Mouse (Mus musculus) spleen, postnatal 14 days (tissue): ENCODE data around the gene Vps16.

ENCODE experiments used
- DNase-seq, 2 experiments: peaks; one replicate each; pipeline ENCODE4 v3.0.0; 2021 to 2022; ENCODE audit warnings: low spot score in 2 of 2

The Vps16 gene

DNA sequence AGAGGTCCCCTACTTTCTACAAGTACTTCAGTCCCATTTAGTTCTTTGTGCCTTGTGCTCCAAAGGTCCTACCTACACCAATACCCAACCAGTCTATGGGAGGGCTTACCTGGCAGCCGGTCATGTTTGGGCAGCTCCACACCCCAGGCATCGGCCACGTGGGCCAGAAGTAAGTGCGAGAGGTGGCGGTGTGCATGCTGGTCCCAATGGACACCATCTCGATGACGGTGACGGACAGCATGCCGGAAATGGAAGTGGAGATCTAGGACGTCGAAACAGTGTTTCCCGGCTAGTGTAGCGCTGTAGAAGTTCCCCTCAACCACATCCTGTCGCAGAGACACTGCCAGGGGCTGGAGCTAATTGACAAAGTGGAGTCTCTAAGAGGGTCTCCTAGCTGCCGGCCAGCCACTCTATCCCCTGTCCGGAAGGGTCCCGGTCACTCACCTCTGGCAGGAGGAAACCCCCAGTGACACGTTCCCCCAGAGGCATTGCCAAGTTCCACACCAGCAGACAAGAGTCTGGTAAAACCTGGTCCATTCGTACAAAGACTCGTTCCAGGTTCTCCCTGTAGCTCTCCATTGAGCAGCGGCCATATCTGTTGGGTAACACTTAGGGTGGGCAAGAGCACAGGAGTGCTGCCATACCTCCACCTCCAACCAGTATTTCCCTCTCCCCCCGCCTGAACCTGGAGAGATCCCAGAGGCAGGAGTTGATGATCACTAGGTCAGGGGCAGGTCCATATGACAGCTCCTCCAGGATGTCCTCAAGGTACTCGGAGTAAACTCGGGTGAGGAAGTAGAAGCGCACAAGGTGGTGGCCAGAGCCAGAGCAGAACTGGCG, 2.1 kb upstream of the Vps16 start:
- no peak for DNase-seq

DNA sequence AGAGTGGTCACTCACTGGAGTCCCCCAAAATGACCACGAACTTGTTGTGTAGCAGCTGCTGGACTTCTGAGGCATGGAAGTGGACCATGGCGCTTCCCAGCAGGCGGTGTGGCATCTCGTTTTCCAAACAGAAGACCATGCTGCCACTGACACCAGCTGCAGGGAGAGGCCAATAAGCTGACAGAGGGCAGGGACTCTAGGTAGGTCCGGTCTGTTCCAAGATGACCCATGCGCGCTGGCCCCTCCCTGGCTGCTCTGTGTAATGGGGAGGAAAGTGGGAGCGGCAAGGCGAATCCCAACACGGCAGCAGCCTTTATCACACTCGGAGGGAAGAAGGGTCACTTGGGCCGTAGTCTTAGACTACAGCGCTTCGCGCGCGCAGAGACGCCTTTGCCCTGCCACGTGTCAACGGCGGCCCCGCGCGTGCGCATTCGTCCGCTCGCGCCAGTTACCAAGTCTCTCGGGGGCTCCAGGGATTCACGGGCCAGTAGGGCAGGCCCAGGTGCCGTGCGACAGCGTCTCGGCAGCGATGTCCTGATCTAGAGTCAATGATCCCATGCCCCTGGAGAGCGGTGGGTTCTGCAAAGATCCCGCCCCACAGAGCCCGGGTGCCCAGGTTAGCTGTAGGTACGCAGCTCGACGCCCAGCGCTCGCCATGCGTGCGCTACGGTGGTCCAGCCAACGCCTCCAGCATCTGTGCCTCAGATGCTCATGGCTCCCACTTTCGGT, 578 bp upstream of the Vps16 start:
- DNase-seq: peak; percentile 59 to 68

DNA sequence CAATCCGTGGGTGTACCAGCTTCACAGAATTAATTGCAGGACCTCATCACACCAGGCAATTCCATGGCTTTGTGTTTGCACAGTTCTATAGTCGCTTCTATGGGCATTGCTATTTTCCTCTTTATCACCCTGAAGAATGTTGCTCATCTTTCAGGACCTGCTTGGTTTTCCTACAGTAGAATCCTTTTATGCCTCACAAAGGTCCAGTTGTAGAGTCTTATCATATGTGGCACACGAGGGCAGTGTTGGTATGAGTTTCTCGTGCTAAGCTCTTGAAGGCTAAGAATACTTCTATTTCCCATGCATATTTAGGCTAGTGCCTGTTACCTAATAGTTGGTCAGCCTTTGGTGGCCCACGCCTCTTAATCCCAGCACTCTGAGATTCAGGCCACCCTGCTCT, 973 bp downstream of the Vps16 start:
- no peak for DNase-seq

DNA sequence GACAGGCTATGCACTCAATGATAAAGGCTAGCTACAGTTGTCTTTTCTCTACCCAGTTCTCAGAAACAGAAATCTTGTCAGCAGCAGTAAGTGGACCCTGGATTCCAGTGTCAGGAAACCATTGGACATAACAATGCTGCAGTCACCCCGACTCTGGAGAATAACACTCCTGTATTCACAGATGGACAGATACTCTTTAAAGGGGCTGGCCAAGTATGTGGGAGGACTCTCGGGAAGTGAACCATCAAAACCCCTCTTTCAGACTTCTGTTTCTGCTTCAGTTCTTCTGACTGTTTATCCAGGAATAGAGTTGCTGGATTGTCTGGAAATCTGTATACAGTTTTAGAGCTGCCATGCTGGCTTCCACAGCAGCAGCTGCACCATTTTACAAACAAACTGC, 5.7 kb downstream of the Vps16 start:
- no peak for DNase-seq

DNA sequence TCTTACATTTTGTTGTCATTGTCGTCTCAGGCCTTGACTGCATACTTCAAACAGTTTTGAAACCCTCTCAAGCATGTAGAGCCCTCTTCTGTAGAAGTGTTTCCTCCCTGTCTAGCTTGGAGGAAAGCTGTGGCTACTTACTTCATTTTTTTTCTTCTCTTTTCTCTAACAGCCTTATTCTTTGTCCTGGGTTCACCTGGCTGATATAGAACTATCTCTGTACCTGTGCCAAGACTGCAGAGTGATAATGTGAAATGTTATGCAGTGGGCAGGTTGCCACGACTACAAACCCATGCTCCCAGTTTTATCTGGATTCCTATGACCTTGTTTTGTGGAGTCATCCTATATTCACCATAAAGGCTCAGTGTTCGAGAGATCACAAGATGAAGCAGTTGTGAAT, 6.3 kb downstream of the Vps16 start:
- DNase-seq: no peak

DNA sequence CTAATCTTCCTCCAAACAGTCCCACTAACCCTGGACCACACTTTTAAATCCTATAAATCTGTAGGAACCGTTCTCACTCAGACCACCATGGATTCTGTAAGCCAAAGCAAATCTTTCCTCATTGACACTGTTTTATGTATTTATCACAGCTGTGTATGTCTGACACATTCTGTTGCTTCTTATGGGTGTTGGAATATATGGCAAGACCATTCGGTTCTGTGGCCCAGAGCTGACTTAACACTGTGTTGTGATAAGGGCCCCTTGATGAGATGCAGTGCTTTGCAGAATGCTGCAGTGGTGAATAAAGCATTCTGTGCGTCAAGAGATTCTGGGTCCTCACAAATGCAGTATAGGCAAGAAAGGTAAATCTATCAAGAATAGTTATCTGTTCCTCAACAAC, 8.0 kb downstream of the Vps16 start:
- no peak for DNase-seq

DNA sequence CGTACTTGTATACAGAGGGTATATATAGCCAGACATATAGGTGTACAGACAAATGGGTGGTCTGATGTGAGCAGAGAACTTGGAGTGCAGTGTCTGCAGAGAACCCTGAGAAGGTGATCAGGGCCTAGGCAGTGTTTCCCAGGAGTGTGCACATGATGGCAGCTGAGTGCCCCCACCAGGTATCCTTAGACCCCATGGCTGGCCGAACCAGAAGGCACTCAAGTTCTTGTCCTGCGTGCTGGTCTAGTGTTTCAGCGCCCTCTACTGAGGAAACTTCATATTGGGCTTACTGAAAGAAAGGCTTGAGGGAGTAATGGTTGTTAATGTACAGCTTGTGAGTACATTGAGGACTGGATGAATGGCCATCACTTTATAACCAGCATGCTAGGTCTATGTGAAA, 9.0 kb downstream of the Vps16 start:
- DNase-seq: peak in 1 of 2 experiments; percentile 36

DNA sequence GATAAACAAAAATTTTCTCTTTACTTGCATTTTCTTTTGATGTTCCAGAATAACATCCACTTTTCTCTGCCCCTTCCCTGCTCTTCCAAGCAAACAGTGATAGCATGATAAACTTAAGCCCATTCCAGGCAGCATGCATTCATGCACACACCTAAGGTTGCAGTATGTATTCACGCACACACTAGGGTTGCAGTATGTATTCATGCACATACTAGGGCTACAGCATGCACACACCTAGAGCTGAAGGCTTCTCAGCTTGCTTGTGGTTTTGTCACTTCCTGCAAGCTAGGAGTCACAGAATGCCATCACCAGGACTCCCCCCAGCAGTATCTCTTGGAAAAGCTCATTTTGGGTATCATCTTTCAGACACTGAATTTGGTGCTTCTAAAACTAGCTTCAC, 12.6 kb downstream of the Vps16 start:
- no peak for DNase-seq

DNA sequence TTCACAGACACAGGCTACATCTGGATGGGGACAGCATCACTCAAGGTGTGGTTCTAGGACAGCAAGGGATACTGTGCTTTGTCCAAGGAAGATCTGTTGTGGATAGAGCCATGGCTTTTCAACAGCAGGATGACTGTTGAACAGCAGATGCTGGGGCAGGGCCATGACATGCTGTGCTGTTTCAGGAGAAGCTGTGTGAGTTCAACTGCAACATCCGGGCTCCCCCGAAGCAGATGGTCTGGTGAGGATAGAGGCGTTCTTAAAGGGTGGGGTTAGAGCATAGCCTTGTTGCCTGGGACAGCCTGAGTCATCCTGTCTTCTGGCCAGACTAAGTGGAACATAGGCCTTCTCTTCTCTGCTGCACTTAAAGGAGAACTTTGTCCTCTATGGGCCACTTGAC, 14.7 kb downstream of the Vps16 start:
- no peak for DNase-seq

DNA sequence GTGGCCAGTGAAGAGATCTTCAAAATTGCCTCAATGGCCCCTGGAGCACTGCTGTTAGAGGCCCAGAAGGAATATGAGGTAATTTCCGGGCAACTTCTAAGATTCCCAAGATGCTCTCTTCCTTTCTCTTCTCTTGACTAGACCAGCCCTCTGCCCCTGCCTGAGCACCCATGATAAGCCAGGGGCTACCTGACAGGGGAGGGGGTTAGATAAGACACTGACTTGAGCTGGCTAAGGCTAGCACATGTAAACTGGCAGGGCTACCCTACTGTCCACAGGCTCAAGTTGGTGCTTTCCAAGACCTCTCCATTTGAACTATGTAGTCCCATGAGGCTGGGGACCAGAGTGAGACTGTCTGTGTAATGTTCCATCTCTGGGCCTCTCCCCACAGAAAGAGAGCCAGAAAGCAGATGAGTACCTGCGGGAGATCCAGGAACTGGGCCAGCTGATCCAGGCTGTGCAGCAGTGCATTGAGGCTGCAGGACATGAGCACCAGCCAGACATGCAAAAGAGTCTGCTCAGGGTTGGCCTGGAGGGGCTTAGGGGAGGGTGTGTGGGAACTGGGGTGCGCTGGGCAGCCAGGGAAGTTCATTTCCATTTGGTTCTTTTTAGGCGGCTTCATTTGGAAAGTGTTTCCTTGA, 15.8 kb downstream of the Vps16 start:
- no peak for DNase-seq

DNA sequence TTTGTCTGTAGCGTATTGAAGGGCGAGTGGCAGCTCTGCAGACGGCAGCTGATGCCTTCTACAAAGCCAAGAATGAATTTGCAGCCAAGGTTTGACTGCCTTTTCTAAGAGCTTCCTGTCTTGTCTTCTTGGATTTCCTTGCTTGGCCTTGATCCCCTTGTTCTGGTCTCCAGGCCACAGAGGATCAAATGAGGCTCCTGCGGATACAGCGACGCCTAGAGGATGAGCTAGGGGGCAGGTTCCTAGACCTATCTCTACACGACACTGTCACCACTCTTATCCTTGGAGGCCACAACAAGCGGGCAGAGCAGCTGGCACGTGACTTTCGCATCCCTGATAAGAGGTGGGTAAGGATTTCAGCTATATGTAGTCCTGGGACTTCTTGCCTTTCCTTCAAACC, 18.0 kb downstream of the Vps16 start:
- DNase-seq: peak in 1 of 2 experiments; percentile 23

DNA sequence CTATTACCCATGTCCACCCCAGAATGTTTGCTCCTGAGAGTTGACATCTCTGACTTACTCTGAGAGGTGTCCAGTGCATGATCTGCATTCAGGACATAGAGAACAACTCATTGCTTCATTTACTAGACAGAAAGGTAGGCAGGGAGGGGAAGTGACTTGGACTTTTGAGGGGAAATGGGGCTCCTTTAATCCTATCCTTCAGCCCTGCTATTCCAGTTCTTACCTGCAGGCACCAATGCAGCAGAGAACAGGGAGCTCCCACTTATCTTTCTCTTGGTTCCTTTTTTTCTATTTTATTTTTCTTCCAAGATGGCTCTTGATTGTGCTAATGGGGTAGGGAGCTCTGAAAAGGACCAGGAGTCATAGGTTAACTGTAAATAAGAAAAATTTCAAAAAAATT, 24.3 kb downstream of the Vps16 start:
- no peak for DNase-seq

DNA sequence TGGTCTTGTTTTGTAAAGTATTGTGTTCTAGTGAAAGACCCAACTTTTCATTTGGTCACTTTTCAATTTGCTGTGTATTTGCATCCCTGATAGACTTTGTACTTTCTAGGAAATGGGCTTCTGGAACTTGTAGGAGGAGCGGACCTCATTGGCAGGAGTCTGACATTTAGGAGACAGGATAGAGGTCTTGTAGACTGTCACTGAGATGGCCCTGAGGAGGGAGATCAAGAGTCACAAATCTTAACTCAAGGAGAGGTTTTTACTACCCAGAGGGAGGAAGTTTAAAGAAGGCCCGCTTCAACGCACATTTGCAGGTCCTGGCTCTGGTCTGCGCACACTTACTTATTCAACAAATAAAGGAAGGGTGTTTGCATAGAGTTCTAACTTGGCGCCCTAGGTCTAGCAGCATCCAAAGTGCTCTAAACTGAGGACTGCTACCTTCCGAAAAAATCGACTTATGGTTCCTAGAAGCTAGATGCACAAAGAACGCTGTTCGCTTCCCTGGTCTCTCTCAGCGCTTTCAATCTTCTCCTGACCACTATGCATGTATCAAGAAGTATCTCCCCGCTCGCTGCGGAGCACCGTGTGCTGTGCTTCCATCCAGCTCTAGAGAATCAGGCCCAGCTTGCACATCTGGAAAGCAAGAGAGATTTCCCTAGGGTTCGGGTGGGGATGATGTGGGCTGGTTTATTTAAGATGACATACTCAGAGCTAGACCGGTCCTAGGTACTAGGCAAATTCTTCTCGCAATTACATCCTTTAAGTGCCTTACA, 25.1 kb downstream of the Vps16 start:
- no peak for DNase-seq

DNA sequence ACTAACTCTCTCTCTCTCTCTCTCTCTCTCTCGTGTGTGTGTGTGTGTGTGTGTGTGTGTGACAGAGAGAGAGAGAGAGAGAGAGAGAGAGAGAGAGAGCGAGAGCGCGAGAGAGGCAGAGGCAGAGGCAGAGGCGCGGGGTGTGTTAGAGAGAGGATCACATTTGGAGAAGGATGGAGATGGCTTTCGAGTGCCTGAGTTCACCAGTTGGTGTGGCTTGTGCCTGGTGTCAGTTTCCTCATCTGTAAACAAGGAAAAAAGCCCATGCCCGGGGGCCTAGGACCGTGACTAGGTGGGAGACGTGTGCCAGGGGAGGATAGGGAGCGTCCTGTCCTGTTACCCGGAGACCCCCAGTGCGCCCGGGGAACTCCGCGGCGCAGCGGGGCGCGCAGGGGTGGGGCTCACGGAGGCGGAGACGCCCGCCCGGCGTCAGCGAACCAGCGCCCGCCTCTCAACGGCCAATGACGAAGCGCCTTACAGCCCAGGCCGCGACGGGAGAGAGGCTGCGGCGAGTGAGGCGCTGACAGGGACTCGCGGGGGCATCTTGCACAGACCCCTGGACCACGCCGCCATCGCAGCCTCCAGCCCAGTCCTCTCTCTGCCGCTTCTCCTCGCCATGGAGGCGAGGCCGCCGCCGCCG, 25.8 kb downstream of the Vps16 start, which contains the start of gene Ptpra:
Gene Ptpra, plus strand, starts transcription at position 485 of the 640 bp plus-strand sequence.
- DNase-seq: peak; percentile 87 to 89

DNA sequence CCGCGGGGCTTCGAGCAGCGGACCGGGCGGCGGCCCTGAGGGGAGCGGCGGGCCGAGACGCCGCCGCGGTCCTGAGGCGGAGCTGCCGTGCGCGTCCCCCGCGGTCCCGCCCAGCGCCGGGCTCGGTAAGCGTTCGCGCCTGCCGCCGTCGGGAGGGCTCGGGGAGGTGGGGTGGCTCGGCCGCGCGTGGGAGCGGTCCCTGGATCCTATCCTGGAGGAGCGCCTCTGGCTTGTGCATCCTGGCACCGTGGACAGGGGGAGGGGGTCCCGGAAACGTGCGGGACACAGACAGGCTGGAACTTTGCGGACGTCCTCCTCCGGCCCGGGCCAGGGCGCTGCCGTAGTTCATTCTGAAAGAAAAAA, 26.3 kb downstream of the Vps16 start:
- DNase-seq: peak; percentile 64 to 66

DNA sequence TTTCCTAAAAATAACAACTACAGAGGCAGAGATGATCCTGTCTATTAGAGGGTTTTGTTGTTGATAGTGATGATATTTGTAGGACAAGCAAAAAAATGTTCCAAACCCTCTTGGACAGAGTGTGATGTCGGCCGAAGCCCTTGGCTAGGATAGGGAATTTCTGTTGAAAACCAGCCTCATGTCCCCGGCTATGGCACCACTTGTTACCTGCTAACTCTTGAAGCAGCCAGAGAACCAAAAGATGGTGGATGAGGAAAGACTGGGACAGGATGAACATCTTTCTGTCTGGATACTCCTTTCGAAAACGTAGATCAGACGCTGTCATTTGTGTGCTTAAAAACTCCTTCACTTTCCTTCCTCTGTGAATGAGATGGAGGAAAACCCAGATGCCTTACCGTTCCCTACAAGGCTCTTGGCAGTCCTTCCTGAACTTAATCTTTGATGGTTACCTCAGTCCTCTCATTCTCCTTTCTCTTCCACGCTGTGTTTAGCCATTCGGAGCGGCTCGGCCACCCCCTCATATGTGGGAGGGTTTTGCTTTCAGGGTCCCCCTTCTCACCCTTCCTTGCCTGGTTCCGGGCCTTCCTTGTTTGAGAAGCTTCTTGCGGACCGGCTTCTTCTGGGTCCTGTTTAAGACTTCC, 27.1 kb downstream of the Vps16 start:
- no peak for DNase-seq

DNA sequence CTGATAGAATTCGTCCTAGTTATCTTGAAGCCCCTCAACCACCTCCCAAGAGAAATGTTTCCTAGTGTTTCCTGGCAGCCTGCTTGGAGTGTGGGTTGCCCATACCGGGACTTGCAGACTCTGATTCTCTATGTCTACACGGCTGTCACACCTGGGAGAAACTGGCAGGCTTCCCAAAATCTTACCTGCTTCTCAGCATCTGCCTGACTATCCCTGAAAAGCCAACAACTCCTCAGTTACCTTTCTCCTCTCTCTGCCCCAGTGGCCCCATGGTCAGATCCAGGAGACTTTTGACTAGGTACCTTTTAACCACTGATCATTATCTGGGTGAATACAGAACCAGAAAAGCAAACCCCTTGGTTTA, 27.6 kb downstream of the Vps16 start:
- DNase-seq: no peak

DNA sequence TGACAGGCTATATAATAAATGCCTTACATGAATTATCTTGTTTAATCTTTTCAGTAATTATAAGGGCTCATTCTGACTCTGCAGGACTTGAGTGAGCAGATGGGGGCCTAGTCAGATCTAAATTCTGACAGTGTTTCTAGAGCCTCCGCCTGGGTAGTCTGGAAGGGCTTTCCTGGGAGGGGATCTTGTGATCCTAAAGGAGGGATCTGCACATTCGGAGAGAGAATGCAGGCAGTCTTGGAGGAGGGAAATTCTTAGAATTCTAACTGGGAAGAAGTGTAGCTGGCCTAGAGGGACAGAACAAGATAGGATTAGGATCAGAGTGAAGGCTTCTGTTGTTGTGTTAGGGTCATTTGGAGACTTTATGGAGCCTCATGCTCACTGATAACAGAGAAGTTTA, 28.1 kb downstream of the Vps16 start:
- DNase-seq: no peak

DNA sequence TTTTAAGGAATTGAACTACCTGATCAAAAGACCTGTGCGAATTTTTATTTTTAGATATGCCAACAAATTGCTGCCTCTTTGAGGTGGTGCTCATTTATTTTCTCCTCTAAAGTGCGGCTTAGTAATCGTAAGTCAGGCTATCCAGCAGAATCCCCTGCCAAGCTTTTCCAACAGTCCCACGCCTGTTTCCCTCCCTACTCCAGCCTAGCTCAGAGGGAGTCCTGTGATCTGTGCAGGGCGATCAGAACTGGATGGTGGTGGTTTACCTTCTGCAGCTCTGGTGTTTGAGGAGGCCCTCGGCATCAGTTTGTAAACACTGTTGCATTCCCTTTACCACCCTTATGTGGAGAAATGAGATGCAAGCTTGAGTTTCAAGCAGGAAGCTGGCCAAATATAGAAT, 29.3 kb downstream of the Vps16 start:
- no peak for DNase-seq

DNA sequence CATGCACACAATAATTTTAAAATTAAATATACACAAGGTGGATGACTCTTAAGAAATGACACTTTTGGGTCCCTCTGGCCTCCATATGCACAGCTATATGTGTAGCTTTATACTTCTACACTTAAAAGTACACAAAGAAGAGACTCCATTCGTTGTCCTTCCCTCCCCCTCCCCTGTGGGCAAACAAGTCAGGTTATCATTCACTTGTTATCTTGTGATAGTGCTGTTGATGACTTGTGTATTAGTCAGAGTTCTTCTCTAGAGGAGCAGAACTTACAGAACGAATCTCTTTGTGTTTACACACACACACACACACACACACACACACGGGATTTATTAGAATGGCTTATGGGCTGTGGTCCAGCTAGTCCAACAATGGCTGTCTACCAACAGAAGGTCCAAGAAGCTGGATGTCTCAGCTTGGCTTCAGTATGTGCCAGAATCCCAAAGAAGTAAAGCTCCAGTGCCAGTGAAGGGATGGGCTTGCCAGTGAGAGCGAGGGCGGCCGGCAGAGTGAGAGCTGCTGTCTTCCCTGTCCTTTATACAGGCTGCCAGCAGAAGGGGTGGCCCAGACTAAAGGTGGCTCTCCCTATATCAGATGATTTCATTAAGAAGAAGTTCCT, 30.7 kb downstream of the Vps16 start:
- DNase-seq: no peak

DNA sequence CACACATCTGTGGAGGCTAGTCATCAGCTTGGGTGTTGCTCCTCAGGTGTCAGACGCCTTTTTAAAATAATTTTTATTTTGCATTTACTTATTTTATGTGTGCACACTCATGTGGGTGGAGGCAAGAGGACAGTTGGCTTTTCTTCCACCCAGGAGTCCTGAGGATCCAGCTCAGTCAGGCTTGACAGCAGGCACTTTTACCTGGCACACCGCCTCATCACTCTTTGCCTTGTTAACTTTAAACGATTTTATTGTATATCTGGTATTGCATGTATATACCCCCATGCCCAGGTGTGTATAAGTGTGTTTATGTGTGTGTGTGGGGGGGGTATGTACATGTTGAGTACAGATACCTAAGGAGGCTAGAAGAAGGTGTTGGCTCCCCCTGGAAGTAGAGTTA, 33.7 kb downstream of the Vps16 start:
- DNase-seq: no peak
